Mouse (Mus musculus) left cerebral cortex, postnatal 10 days (tissue): ENCODE data around the gene Defb22. TPM values are rescaled to one million over a fixed set of nuclear protein-coding genes. Genes with fewer than 3 reads are reported as not detected.
A peak's percentile ranks its signal among the peaks of the same experiment; 100 is the strongest.

Experiments
- DNase-seq, 2 experiments: peaks; one replicate each; pipeline ENCODE4 v3.0.0; 2021 to 2022; ENCODE audit warnings: low spot score in 2 of 2, mixed read lengths in 1 of 2; ENCODE audit errors: extremely low spot score in 1 of 2
- intact Hi-C: fragments of 180-260 bp; cut with DNase I; formaldehyde crosslinking; loops from one replicate; pipeline ENCODE4 v1.15.1; 2025
- total RNA-seq, 2 experiments: library from RNA; stranded (reverse); gene quantifications; 2 replicates each; pipeline ENCODE4 v1.2.3; 2021

Gene Defb22
- total RNA-seq, 2 experiments from 2014 or later, result not detected

GRCm38 (mm10) chr2:152446642-152447041 lies 43.3 kb downstream of the Defb22 start:
- intact Hi-C loops, result no loop called here
- no peak for DNase-seq

- peak; percentile 32 to 62 for DNase-seq
- intact Hi-C loops, result no loop called here
Measured at GRCm38 (mm10) chr2:152443281-152443680, 46.7 kb downstream of the Defb22 start.

- intact Hi-C loops, result no loop called here
- no peak for DNase-seq
Measured at GRCm38 (mm10) chr2:152442322-152442721, 47.6 kb downstream of the Defb22 start.

GRCm38 (mm10) chr2:152439833-152440232 lies 50.1 kb downstream of the Defb22 start:
- intact Hi-C loops, result no loop called here
- DNase-seq, result no peak

- intact Hi-C loops, result no loop called here
- DNase-seq, result no peak
Measured at GRCm38 (mm10) chr2:152438963-152439362, 51.0 kb downstream of the Defb22 start.

- intact Hi-C loops, result loop anchor here (2.0 kb wide), 1 partner anchor 44 kb away; no protein-coding TSS in a partner anchor
- DNase-seq, result peak; percentile 77 to 88
Measured at GRCm38 (mm10) chr2:152436983-152437860, 52.7 kb downstream of the Defb22 start.

GRCm38 (mm10) chr2:152436405-152436901 lies 53.5 kb downstream of the Defb22 start:
- intact Hi-C loops, result loop anchor here (2.0 kb wide), 1 partner anchor 44 kb away; no protein-coding TSS in a partner anchor
- DNase-seq, result no peak

Other genes with a start within 250 kb of the Defb22 start
- gene Tbc1d20, start 196.3 kb downstream of the Defb22 start, total RNA-seq, result 10 to 100 TPM; 42.8 to 46.9 TPM
- gene Rbck1, start 157.5 kb downstream of the Defb22 start, total RNA-seq, result 100 to 1,000 TPM; 106 to 107 TPM
- gene Trib3, start 146.1 kb downstream of the Defb22 start, total RNA-seq, result 1 to 10 TPM in 1 of 2 experiments, under 1 TPM in 1; 0.49 to 1.0 TPM
- 10 to 100 TPM; 37.5 to 53.4 TPM for gene Nrsn2, start 113.5 kb downstream of the Defb22 start, total RNA-seq
- gene Sox12, start 92.1 kb downstream of the Defb22 start, total RNA-seq, result 10 to 100 TPM; 35.3 to 38.0 TPM
- 10 to 100 TPM; 10.6 to 10.9 TPM for gene Zcchc3, start 75.1 kb downstream of the Defb22 start, total RNA-seq
- 1 to 10 TPM; 3.4 to 3.7 TPM for gene 6820408C15Rik, start 74.6 kb downstream of the Defb22 start, total RNA-seq
- not detected for gene Defb23, start 25.5 kb downstream of the Defb22 start, total RNA-seq
- not detected for gene Defb20, start 13.1 kb downstream of the Defb22 start, total RNA-seq
- gene Defb26, start 21.6 kb upstream of the Defb22 start, total RNA-seq, result not detected
- gene Defb28, start 28.1 kb upstream of the Defb22 start, total RNA-seq, result not detected
- not detected for gene Defb29, start 50.0 kb upstream of the Defb22 start, total RNA-seq
- gene Gm17416, start 79.2 kb upstream of the Defb22 start, total RNA-seq, result not detected
- gene Defb21, start 82.6 kb upstream of the Defb22 start, total RNA-seq, result not detected
- gene Defb19, start 90.2 kb upstream of the Defb22 start, total RNA-seq, result not detected
- gene Defb45, start 109.3 kb upstream of the Defb22 start, total RNA-seq, result not detected
- gene Defb36, start 114.2 kb upstream of the Defb22 start, total RNA-seq, result not detected
- not detected for gene Defb25, start 132.9 kb upstream of the Defb22 start, total RNA-seq
- gene Rem1, start 136.8 kb upstream of the Defb22 start, total RNA-seq, result 1 to 10 TPM; 1.5 TPM
- gene H13, start 179.3 kb upstream of the Defb22 start, total RNA-seq, result 100 to 1,000 TPM in 1 of 2 experiments, 10 to 100 TPM in 1; 99.7 to 115 TPM
- gene Mcts2, start 196.9 kb upstream of the Defb22 start, total RNA-seq, result 10 to 100 TPM; 22.9 to 28.1 TPM
- gene Id1, start 246.1 kb upstream of the Defb22 start, total RNA-seq, result 10 to 100 TPM; 20.6 to 24.5 TPM